Mouse (Mus musculus) lung, postnatal 4 days (tissue): Measurements from ENCODE around the gene Xxylt1.

Experiments
- DNase-seq, 2 experiments: peaks; one replicate each; pipeline ENCODE4 v3.0.0; 2021

Xxylt1 gene

DNA sequence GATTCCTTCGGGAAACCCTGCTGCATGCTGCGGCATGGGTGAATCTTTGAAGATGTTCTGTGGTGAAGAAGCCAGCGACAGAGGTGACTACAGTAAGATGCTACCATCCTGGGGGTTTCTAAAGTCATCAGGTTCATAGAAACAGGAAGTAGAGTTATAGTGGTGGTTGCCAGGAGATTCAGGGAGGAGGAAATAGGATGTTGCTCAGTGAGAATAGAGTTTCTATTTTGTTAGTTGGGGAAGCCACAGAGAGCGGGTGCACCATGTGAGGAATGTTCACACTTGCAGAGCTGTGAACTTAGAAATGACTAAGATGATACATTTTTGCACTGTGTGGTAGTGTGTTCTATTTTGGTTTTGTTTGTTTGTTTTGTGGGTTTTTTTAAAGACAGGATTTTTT, 133.0 kb downstream of the Xxylt1 start:
- no peak for DNase-seq

DNA sequence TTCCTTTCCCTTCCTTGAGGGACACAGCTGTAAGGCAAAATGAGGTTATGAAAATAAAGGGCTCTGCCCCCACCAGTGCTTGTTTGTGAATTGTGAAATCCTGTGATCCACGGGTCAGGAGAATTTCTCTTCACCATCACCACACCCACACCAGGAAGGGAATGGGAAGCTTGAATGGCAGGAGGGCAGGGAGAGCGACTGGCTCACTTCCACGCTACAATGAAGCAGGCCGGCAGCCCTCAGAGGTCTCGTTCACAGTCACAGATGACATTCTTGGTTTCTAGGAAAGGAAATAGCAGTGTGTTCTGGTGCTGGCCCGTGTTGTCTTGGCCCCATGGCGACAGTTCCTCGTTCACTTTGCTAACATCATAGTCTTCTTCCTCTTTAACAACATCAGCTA, 136.3 kb downstream of the Xxylt1 start:
- peak; percentile 24 to 43 for DNase-seq

GRCm38 (mm10) chr16:30943919-30944318, 137.3 kb downstream of the Xxylt1 start:
- peak in 1 of 2 experiments; percentile 19 for DNase-seq

DNA sequence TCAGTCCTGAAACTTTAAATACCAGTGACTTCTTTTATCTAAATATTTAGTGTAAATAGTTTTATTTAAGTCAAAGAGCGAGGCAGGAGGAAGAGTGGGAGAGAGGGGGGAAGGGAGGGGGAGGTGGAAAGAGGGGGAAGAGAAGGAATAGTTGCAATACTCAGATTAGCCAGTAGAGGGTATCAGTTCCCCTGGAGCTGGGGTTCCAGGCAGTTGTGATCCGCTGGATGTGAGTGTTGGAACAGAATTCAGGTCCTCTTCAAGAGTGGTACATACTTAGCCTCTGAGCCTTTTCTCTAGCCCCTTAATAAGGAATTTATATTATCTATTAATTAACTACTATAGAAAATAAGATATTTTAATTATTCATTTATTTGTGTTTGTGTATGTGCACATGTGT, 140.5 kb downstream of the Xxylt1 start:
- DNase-seq, result no peak

- peak; percentile 51 to 61 for DNase-seq
These were observed 141.3 kb downstream of the Xxylt1 start for GRCm38 (mm10) chr16:30939903-30940302.

- no peak for DNase-seq
These were observed 142.0 kb downstream of the Xxylt1 start for GRCm38 (mm10) chr16:30939210-30939609.

GRCm38 (mm10) chr16:30938664-30939063, 142.6 kb downstream of the Xxylt1 start:
- DNase-seq, result no peak

- DNase-seq, result no peak
These were observed 143.6 kb downstream of the Xxylt1 start for GRCm38 (mm10) chr16:30937665-30938064.

DNA sequence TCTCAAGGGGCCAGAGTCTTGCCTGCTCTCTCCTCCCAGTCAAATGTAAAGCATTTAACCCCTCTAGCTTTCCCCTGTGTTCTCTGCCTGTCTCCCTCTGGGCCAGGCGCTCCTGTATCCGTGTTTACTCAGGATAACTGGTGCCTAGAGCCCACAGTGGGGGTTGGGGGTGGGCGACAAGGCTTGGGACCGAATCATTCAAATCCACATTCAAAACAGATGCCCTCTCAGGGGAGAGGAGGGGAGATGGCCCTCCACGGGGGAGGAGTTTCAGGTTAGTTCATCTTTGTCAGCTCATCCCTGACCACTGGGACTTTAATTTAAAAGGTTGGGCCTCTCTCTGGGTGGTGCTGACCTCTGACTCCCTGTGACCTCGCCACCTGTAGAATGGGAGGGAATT, 144.8 kb downstream of the Xxylt1 start:
- no peak for DNase-seq

GRCm38 (mm10) chr16:30936012-30936461, 145.2 kb downstream of the Xxylt1 start:
- DNase-seq, result no peak

DNA sequence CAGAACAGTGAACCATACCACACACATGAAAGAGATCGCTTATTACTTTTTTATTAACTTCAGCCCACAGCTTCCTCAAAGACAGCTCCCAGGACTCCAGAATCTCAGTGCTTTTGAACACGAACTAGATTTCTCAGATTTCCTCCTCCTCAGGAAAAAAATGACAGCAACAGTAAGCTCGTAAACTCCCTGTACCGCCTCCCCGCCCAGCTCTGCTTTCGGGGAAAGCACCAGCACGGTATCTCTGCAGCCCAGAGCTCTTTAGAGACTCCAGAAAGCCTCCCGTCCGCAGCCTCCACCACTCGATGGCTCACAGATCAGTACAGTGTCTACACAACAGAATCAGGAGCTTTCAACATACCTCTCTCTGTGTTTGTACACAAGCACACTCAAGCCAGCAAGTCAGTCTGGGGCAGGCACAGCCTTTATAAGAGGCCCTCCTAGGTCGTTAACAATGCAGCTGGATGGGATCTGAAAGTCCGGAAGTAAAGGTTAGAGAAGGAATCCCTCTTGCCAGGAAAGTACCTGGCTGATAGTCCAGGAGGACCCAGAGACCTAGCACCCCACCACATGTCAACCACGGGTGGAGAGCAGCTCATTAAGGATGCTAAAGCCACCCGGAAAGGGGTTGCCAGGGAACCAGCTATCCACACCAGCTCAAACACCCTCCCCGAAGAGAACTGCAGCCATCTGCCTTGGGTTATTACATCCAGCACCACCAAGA, 146.1 kb downstream of the Xxylt1 start:
- no peak for DNase-seq

GRCm38 (mm10) chr16:30934205-30934780, 146.9 kb downstream of the Xxylt1 start:
- no peak for DNase-seq

DNA sequence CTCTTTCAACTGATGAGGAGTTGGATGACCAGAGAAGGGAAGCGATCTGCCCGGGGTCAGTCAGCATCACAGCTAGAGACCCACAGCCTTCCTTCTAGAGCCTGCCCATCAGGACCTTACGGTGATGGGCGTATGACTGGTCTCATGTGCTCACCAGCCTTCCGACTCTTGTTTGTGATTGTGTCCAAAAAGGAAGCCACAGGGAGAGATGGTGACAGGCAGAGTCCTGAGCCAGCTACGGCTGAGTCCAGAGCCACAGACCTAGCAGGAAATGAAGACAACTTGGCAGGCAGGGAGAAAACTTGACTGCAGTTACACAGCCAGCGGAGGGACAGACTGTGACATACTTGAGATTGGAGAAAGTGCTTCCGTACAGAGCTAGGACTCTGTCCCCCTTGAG, 147.9 kb downstream of the Xxylt1 start:
- no peak for DNase-seq

- no peak for DNase-seq
These were observed 148.4 kb downstream of the Xxylt1 start for GRCm38 (mm10) chr16:30932791-30933190.

DNA sequence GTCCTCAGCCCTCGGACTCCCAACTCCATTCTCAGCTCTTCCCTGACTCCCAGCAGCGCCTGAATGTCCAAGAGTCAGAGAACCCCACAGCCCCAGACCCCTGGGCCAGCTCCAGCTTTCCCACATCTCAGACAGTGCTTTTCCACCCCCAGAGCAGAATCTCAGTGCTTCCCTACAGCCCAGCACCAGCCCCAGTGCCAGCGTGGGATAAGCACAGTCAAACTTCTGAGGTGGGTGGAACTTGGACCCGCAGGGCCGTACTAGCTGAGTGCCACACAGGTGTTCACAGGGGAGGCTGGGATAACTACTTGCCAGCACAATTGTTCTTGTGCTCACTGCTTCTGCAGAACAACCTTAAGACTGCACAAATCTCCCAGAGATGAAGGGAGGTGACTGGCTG, 149.0 kb downstream of the Xxylt1 start:
- DNase-seq, result no peak

- DNase-seq, result no peak
These were observed 152.1 kb downstream of the Xxylt1 start for GRCm38 (mm10) chr16:30929165-30929564.

- no peak for DNase-seq
These were observed 153.0 kb downstream of the Xxylt1 start for GRCm38 (mm10) chr16:30928076-30928750.

GRCm38 (mm10) chr16:30925496-30925895, 155.7 kb downstream of the Xxylt1 start:
- no peak for DNase-seq

- no peak for DNase-seq
These were observed 157.3 kb downstream of the Xxylt1 start for GRCm38 (mm10) chr16:30923899-30924298.

DNA sequence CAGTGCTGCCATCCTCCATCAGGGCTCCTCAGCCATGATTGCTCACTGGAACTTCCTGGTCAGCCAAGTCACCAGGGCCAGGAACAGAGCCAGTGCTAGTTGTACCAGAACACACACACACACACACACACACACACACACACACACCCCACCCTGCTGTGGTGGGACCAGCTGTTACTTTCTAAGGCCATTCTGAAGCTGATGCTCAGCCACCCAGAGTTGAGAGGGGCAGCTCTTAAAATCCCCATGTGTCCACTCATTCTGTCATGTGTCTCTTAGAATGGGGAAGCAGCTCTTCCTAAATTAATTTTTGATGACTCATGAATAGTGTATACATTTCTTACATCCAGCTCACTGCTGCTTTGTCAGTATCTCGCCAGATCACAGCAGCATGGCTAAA, 158.7 kb downstream of the Xxylt1 start:
- no peak for DNase-seq

GRCm38 (mm10) chr16:30918866-30919265, 162.4 kb downstream of the Xxylt1 start:
- DNase-seq, result no peak

DNA sequence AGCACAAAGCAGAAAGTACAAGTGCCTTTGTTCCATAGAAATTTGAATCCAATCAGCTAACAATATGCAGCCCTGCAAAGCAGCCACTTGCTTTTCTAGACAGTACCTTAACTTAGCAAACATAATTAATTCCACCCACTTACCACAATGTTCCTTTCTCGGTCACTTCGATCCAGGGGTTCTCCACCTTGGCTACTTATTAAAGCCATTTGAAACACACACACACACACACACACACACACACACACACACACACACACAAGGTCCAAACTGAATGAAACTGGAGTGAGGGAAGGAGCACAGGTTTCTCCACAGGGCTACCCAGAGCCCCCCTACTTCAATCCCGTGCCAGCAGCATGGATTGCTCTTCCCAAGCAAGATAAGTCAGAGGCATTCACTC, 164.3 kb downstream of the Xxylt1 start:
- no peak for DNase-seq

GRCm38 (mm10) chr16:30915611-30916220, 165.5 kb downstream of the Xxylt1 start:
- no peak for DNase-seq
